Mouse (Mus musculus): ENCODE measurements at regions not wholly inside any gene's neighbourhood (a gene's known extent, or its start where the extent isn't known, plus 50 kb on each side); places are given as distances from the start of the nearest gene placed in this dataset.
"Not testable (repeated sequence)": the region's sequence is repeated elsewhere in the genome, so short reads cannot be mapped to it uniquely, and the experiment has no call there.

- no peak for TF ChIP-seq POLR2A (IDR thresholded peaks at IDR 0.05; ENCODE audit: low read depth, low read length)
- TF ChIP-seq CTCF (IDR thresholded peaks at IDR 0.05; ENCODE audit: borderline replicate concordance, insufficient read depth, low read length) = no peak
- Histone ChIP-seq H3K27ac (ENCODE audit: insufficient read depth, low read length) (no peak overlapping the region), H3K4me3 (ENCODE audit: insufficient read depth, low read length) (no peak overlapping the region), H3K4me1 (ENCODE audit: control insufficient read depth, insufficient read depth, low read length) (peaks cover 2% of the 10 kb centered on the region; the same call in 1 of the 2 replicates)
Observed at GRCm38 (mm10) chr3:21945775-21946174, 130.7 kb upstream of the Tbl1xr1 start.

GRCm38 (mm10) chr3:21947320-21948073 is 129.0 kb upstream of the Tbl1xr1 start:
- peaks cover 3% of the 10 kb centered on the region; the same call in 1 of the 2 replicates for H3K4me1 ChIP-seq (ENCODE audit: control insufficient read depth, insufficient read depth, low read length)
- TF ChIP-seq CTCF (IDR thresholded peaks at IDR 0.05; ENCODE audit: borderline replicate concordance, insufficient read depth, low read length) (no peak), POLR2A (IDR thresholded peaks at IDR 0.05; ENCODE audit: low read depth, low read length) (no peak)
- H3K27ac ChIP-seq (ENCODE audit: insufficient read depth, low read length) = no peak overlapping the region
- no peak overlapping the region for H3K4me3 ChIP-seq (ENCODE audit: insufficient read depth, low read length)

GRCm38 (mm10) chr3:21948074-21948659 is 128.3 kb upstream of the Tbl1xr1 start:
- TF ChIP-seq POLR2A (IDR thresholded peaks at IDR 0.05; ENCODE audit: low read depth, low read length) = no peak
- no peak for TF ChIP-seq CTCF (IDR thresholded peaks at IDR 0.05; ENCODE audit: borderline replicate concordance, insufficient read depth, low read length)
- Histone ChIP-seq H3K27ac (ENCODE audit: insufficient read depth, low read length) (no peak overlapping the region), H3K4me1 (ENCODE audit: control insufficient read depth, insufficient read depth, low read length) (peaks cover 4% of the 10 kb centered on the region), H3K4me3 (ENCODE audit: insufficient read depth, low read length) (no peak overlapping the region)

GRCm38 (mm10) chr3:21949459-21949858 is 127.0 kb upstream of the Tbl1xr1 start:
- H3K4me3 ChIP-seq (ENCODE audit: insufficient read depth, low read length) = no peak overlapping the region
- peak overlapping the region; percentile 69 for H3K27ac ChIP-seq (ENCODE audit: insufficient read depth, low read length)
- no peak for TF ChIP-seq POLR2A (IDR thresholded peaks at IDR 0.05; ENCODE audit: low read depth, low read length)
- no peak for TF ChIP-seq CTCF (IDR thresholded peaks at IDR 0.05; ENCODE audit: borderline replicate concordance, insufficient read depth, low read length)
- peaks cover 6% of the 10 kb centered on the region for H3K4me1 ChIP-seq (ENCODE audit: control insufficient read depth, insufficient read depth, low read length)

- Histone ChIP-seq H3K4me1 (ENCODE audit: control insufficient read depth, insufficient read depth, low read length) (peaks cover 6% of the 10 kb centered on the region), H3K4me3 (ENCODE audit: insufficient read depth, low read length) (no peak overlapping the region), H3K27ac (ENCODE audit: insufficient read depth, low read length) (no peak overlapping the region)
- TF ChIP-seq CTCF (IDR thresholded peaks at IDR 0.05; ENCODE audit: borderline replicate concordance, insufficient read depth, low read length) (no peak), POLR2A (IDR thresholded peaks at IDR 0.05; ENCODE audit: low read depth, low read length) (no peak)
Observed at GRCm38 (mm10) chr3:21950571-21950970, 125.9 kb upstream of the Tbl1xr1 start.

- Histone ChIP-seq H3K27ac (ENCODE audit: insufficient read depth, low read length) (no peak overlapping the region), H3K4me3 (ENCODE audit: insufficient read depth, low read length) (no peak overlapping the region), H3K4me1 (ENCODE audit: control insufficient read depth, insufficient read depth, low read length) (peaks cover 6% of the 10 kb centered on the region)
- TF ChIP-seq POLR2A (IDR thresholded peaks at IDR 0.05; ENCODE audit: low read depth, low read length) (no peak), CTCF (IDR thresholded peaks at IDR 0.05; ENCODE audit: borderline replicate concordance, insufficient read depth, low read length) (no peak)
Observed at GRCm38 (mm10) chr3:21951446-21952285, 124.8 kb upstream of the Tbl1xr1 start.

- peak overlapping the region; percentile 77 for H3K27ac ChIP-seq (ENCODE audit: insufficient read depth, low read length)
- no peak for TF ChIP-seq CTCF (IDR thresholded peaks at IDR 0.05; ENCODE audit: borderline replicate concordance, insufficient read depth, low read length)
- TF ChIP-seq POLR2A (IDR thresholded peaks at IDR 0.05; ENCODE audit: low read depth, low read length) = no peak
- no peak overlapping the region for H3K4me3 ChIP-seq (ENCODE audit: insufficient read depth, low read length)
- peaks cover 6% of the 10 kb centered on the region for H3K4me1 ChIP-seq (ENCODE audit: control insufficient read depth, insufficient read depth, low read length)
Observed at GRCm38 (mm10) chr3:21952695-21953415, 123.6 kb upstream of the Tbl1xr1 start.

- peak overlapping the region; percentile 77 for H3K27ac ChIP-seq (ENCODE audit: insufficient read depth, low read length)
- no peak overlapping the region for H3K4me3 ChIP-seq (ENCODE audit: insufficient read depth, low read length)
- peaks cover 6% of the 10 kb centered on the region for H3K4me1 ChIP-seq (ENCODE audit: control insufficient read depth, insufficient read depth, low read length)
- TF ChIP-seq CTCF (IDR thresholded peaks at IDR 0.05; ENCODE audit: borderline replicate concordance, insufficient read depth, low read length) (no peak), POLR2A (IDR thresholded peaks at IDR 0.05; ENCODE audit: low read depth, low read length) (no peak)
Observed at GRCm38 (mm10) chr3:21953416-21953810, 123.0 kb upstream of the Tbl1xr1 start.

GRCm38 (mm10) chr3:21955681-21956080 is 120.8 kb upstream of the Tbl1xr1 start:
- TF ChIP-seq CTCF (IDR thresholded peaks at IDR 0.05; ENCODE audit: borderline replicate concordance, insufficient read depth, low read length) (no peak), POLR2A (IDR thresholded peaks at IDR 0.05; ENCODE audit: low read depth, low read length) (no peak)
- Histone ChIP-seq H3K4me1 (ENCODE audit: control insufficient read depth, insufficient read depth, low read length) (peaks cover 4% of the 10 kb centered on the region), H3K4me3 (ENCODE audit: insufficient read depth, low read length) (no peak overlapping the region), H3K27ac (ENCODE audit: insufficient read depth, low read length) (no peak overlapping the region)

GRCm38 (mm10) chr3:21957105-21957504 is 119.3 kb upstream of the Tbl1xr1 start:
- H3K4me1 ChIP-seq (ENCODE audit: control insufficient read depth, insufficient read depth, low read length); H3K4me3 ChIP-seq (ENCODE audit: insufficient read depth, low read length); H3K27ac ChIP-seq (ENCODE audit: insufficient read depth, low read length): not testable (repeated sequence)

All from embryonic fibroblast, embryonic 13.5 days (primary cell).